Mouse (Mus musculus) stomach, embryonic 14.5 days (tissue): Measurements from ENCODE around the gene Unc13c. TPM values are rescaled to one million over a fixed set of nuclear protein-coding genes. Genes with fewer than 3 reads are reported as not detected.

Experiments
- ATAC-seq: fragments of 200-750 bp; cut with Nextera tagmentation; 2 replicates; pipeline ENCODE4 v1.8.0; 2017; ENCODE audit warnings: low read depth, moderate TSS enrichment; ENCODE audit not compliant: insufficient number of reproducible peaks, insufficient read depth, low FRiP score
- H3K27ac ChIP-seq: fragments of 300-500 bp; sonication (generic); 2 replicates; pipeline ENCODE4 v1.5.1; 2014; ENCODE audit warnings: mild to moderate bottlenecking, low read length, moderate library complexity, mixed read lengths
- H3K27me3 ChIP-seq: fragments of 300-500 bp; sonication (generic); 2 replicates; pipeline ENCODE4 v1.6.1; 2014; ENCODE audit warnings: low read length, control low read depth, mixed read lengths; ENCODE audit not compliant: control insufficient read depth, insufficient read depth
- H3K36me3 ChIP-seq: fragments of 300-500 bp; sonication (generic); 2 replicates; pipeline ENCODE4 v1.6.1; 2014; ENCODE audit warnings: mild to moderate bottlenecking, control low read depth, low read length, moderate library complexity, mixed read lengths; ENCODE audit not compliant: control insufficient read depth, insufficient read depth
- H3K4me1 ChIP-seq: fragments of 300-500 bp; sonication (generic); 2 replicates; pipeline ENCODE4 v1.6.1; 2014; ENCODE audit warnings: low read length, control low read depth, mixed read lengths; ENCODE audit not compliant: control insufficient read depth, insufficient read depth
- H3K4me2 ChIP-seq: fragments of 300-500 bp; sonication (generic); replicated peaks from 2 replicates; pipeline ENCODE4 v1.6.1; 2014; ENCODE audit warnings: low read depth, low read length, control low read depth
- H3K4me3 ChIP-seq: fragments of 300-500 bp; sonication (generic); 2 replicates; pipeline ENCODE4 v1.5.1; 2014; ENCODE audit warnings: low read depth, low read length, control low read depth
- H3K9ac ChIP-seq: fragments of 300-500 bp; sonication (generic); replicated peaks from 2 replicates; pipeline ENCODE4 v1.6.1; 2014; ENCODE audit warnings: low read depth, mild to moderate bottlenecking, control low read depth, low read length, moderate library complexity, mixed read lengths
- H3K9me3 ChIP-seq: fragments of 300-500 bp; sonication (generic); 2 replicates; pipeline ENCODE4 v1.6.1; 2016; ENCODE audit warnings: low read depth, low read length, control low read depth; ENCODE audit not compliant: control insufficient read depth
- WGBS: fragments of 180-500 bp; shearing (Covaris S2); extraction: QIAGEN DNeasy Blood & Tissue Kit; methylation state at CpG from one replicate; pipeline ENCODE4 v1.1.7; 2014; 5-methylcytosine and 5-hydroxymethylcytosine counted together
- polyA plus RNA-seq: library from polyadenylated mRNA; unstranded; fragments of >200 nt; fragmentation: Nextera tagmentation; extraction: Ambion mirVana; gene quantifications from 2 replicates; pipeline ENCODE4 v1.2.1, GENCODE M21; 2014

Unc13c gene
- polyA plus RNA-seq, 1 experiment from 2014 or later: 2.0 TPM

- Histone ChIP-seq H3K36me3 (no peaks in the 10 kb centered on the region), H3K4me3 (no peak overlapping the region), H3K9me3 (no peaks in the 10 kb centered on the region), H3K9ac (no peak overlapping the region), H3K4me1 (no peaks in the 10 kb centered on the region), H3K27ac (no peak overlapping the region), H3K4me2 (no peak overlapping the region), H3K27me3 (no peaks in the 10 kb centered on the region)
- WGBS: 100% methylated on average over 2 of the region's 2 CpGs
- no peak for ATAC-seq
Observed at GRCm38 (mm10) chr9:73462027-73462426, 506.7 kb downstream of the Unc13c start.

DNA sequence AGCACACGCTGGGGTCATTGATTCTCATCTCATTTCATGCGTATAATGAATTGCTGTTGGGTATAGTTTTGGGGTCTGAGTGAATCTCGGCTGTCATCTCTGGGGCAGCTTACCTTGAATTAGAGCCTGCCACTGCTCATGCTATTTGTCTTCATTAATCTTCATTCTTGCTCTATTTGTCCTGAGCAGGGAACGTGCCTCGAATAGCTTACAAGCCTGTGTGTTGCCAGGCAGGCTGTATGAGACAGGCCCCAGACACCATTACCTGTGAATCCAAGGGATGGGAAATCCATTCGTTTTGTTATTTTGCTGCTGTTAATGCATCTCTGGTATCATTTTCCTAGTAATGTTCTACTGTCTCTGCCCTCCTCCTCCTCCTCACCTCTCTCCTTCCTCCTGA lies 518.8 kb downstream of the Unc13c start:
- Histone ChIP-seq H3K9ac (no peak overlapping the region), H3K4me1 (no peaks in the 10 kb centered on the region), H3K36me3 (no peaks in the 10 kb centered on the region), H3K27me3 (no peaks in the 10 kb centered on the region), H3K4me3 (no peak overlapping the region), H3K4me2 (no peak overlapping the region), H3K27ac (no peak overlapping the region), H3K9me3 (no peaks in the 10 kb centered on the region)
- 60% methylated on average over 6 of the region's 6 CpGs for WGBS
- no peak for ATAC-seq

GRCm38 (mm10) chr9:73449216-73449615 lies 519.5 kb downstream of the Unc13c start:
- Histone ChIP-seq H3K4me3 (no peak overlapping the region), H3K4me2 (no peak overlapping the region), H3K27ac (no peak overlapping the region), H3K27me3 (no peaks in the 10 kb centered on the region), H3K9ac (no peak overlapping the region), H3K36me3 (no peaks in the 10 kb centered on the region), H3K4me1 (no peaks in the 10 kb centered on the region), H3K9me3 (no peaks in the 10 kb centered on the region)
- no peak for ATAC-seq

GRCm38 (mm10) chr9:73431925-73432324 lies 536.8 kb downstream of the Unc13c start:
- H3K4me2 ChIP-seq: no peak overlapping the region
- no peaks in the 10 kb centered on the region for H3K9me3 ChIP-seq
- no peaks in the 10 kb centered on the region for H3K4me1 ChIP-seq
- no peaks in the 10 kb centered on the region for H3K27me3 ChIP-seq
- H3K9ac ChIP-seq: no peak overlapping the region
- WGBS: 65% methylated on average over 2 of the region's 2 CpGs
- H3K36me3 ChIP-seq: no peaks in the 10 kb centered on the region
- no peak for ATAC-seq
- no peak overlapping the region for H3K27ac ChIP-seq
- H3K4me3 ChIP-seq: no peak overlapping the region

Other genes with a start within 250 kb of the Unc13c start
- gene Wdr72, start 141.4 kb upstream of the Unc13c start, polyA plus RNA-seq: 0.64 and 0.90 TPM in 2 replicates